Mouse (Mus musculus): ENCODE measurements around the gene Gm15114. TPM values are rescaled to one million over a fixed set of nuclear protein-coding genes. Genes with fewer than 3 reads are reported as not detected.

Gene Gm15114
- polyA plus RNA-seq (2012; rRNA removed) = not detected in 2 replicates

DNA sequence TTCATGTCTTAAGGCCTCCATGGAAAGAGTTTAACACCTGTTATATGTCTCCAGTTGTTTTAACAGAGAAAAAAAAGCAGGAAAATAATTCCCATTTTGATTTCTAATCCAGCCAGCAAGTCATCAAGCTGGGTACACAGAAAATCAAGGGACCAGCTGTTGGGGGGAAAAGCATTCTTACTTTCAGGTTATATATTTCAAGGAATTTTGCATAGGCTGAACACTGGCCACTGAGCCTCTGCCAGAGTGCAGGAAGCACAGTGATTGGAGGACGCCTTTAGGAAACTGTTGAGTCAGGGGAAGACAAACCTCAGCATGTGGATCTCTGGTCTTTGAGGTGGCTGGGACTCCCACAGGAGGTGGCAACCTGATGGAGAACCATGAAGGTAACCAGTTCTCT, at the start of gene Gm15114:
Gm15114 (plus strand) TSS at position 301 of the 400 bp plus-strand sequence.

Other genes with a start within 250 kb of the Gm15114 start
- gene Gm8334, start 126.2 kb downstream of the Gm15114 start, polyA plus RNA-seq (2012; rRNA removed) = not detected in 2 replicates
- gene Gm15127, start 174.6 kb downstream of the Gm15114 start, polyA plus RNA-seq (2012; rRNA removed) = not detected in 2 replicates